Mouse (Mus musculus): ENCODE results near the gene Ahcyl2. TPM values are rescaled to one million over a fixed set of nuclear protein-coding genes. Genes with fewer than 3 reads are reported as not detected.
"Not testable (repeated sequence)": the region's sequence is repeated elsewhere in the genome, so short reads cannot be mapped to it uniquely, and the experiment has no call there.

Ahcyl2 gene
- 100 to 1,000 TPM; 204 to 226 TPM for total RNA-seq (2021)

- DNase-seq (ENCODE audit: extremely low spot score in 1 of 2, low spot score in 1 of 2): peak; percentile 74 to 84
Measured at GRCm38 (mm10) chr6:29767813-29768660, at the start of gene Ahcyl2. Gene Ahcyl2, plus strand, starts transcription at chr6:29768011.

GRCm38 (mm10) chr6:29718894-29719329 is 48.9 kb upstream of the Ahcyl2 start:
- peak; percentile 58 to 61 for DNase-seq (ENCODE audit: extremely low spot score in 1 of 2, low spot score in 1 of 2)

GRCm38 (mm10) chr6:29721890-29722289 is 45.9 kb upstream of the Ahcyl2 start:
- no peak for DNase-seq (ENCODE audit: extremely low spot score in 1 of 2, low spot score in 1 of 2)

- no peak for DNase-seq (ENCODE audit: extremely low spot score in 1 of 2, low spot score in 1 of 2)
Measured at GRCm38 (mm10) chr6:29726576-29727200, 41.1 kb upstream of the Ahcyl2 start.

- DNase-seq (ENCODE audit: extremely low spot score in 1 of 2, low spot score in 1 of 2): no peak
Measured at GRCm38 (mm10) chr6:29728035-29728434, 39.8 kb upstream of the Ahcyl2 start.

- no peak for DNase-seq (ENCODE audit: extremely low spot score in 1 of 2, low spot score in 1 of 2)
Measured at GRCm38 (mm10) chr6:29729491-29729890, 38.3 kb upstream of the Ahcyl2 start.

- peak; percentile 37 to 47 for DNase-seq (ENCODE audit: extremely low spot score in 1 of 2, low spot score in 1 of 2)
Measured at GRCm38 (mm10) chr6:29735336-29735688, 32.5 kb upstream of the Ahcyl2 start, which contains the start of gene Smo. Gene Smo, plus strand, starts transcription at chr6:29735503.

GRCm38 (mm10) chr6:29735689-29736451 is 31.9 kb upstream of the Ahcyl2 start:
- no peak for DNase-seq (ENCODE audit: extremely low spot score in 1 of 2, low spot score in 1 of 2)

- no peak for DNase-seq (ENCODE audit: extremely low spot score in 1 of 2, low spot score in 1 of 2)
Measured at GRCm38 (mm10) chr6:29736610-29737458, 31.0 kb upstream of the Ahcyl2 start.

GRCm38 (mm10) chr6:29751466-29752152 is 16.2 kb upstream of the Ahcyl2 start:
- DNase-seq (ENCODE audit: extremely low spot score in 1 of 2, low spot score in 1 of 2): no peak

- DNase-seq (ENCODE audit: extremely low spot score in 1 of 2, low spot score in 1 of 2): no peak
Measured at GRCm38 (mm10) chr6:29753336-29753735, 14.5 kb upstream of the Ahcyl2 start.

- DNase-seq (ENCODE audit: extremely low spot score in 1 of 2, low spot score in 1 of 2): no peak
Measured at GRCm38 (mm10) chr6:29756001-29756400, 11.8 kb upstream of the Ahcyl2 start.

- DNase-seq (ENCODE audit: extremely low spot score in 1 of 2, low spot score in 1 of 2): no peak
Measured at GRCm38 (mm10) chr6:29756476-29756875, 11.3 kb upstream of the Ahcyl2 start.

- DNase-seq (ENCODE audit: extremely low spot score in 1 of 2, low spot score in 1 of 2): peak; percentile 55 to 80
Measured at GRCm38 (mm10) chr6:29758417-29758816, 9.4 kb upstream of the Ahcyl2 start.

- no peak for DNase-seq (ENCODE audit: extremely low spot score in 1 of 2, low spot score in 1 of 2)
Measured at GRCm38 (mm10) chr6:29759012-29759679, 8.7 kb upstream of the Ahcyl2 start.

GRCm38 (mm10) chr6:29760397-29760796 is 7.4 kb upstream of the Ahcyl2 start:
- DNase-seq (ENCODE audit: extremely low spot score in 1 of 2, low spot score in 1 of 2): not testable (repeated sequence)

- no peak for DNase-seq (ENCODE audit: extremely low spot score in 1 of 2, low spot score in 1 of 2)
Measured at GRCm38 (mm10) chr6:29761282-29761681, 6.5 kb upstream of the Ahcyl2 start.

GRCm38 (mm10) chr6:29762524-29762923 is 5.3 kb upstream of the Ahcyl2 start:
- no peak for DNase-seq (ENCODE audit: extremely low spot score in 1 of 2, low spot score in 1 of 2)

- no peak for DNase-seq (ENCODE audit: extremely low spot score in 1 of 2, low spot score in 1 of 2)
Measured at GRCm38 (mm10) chr6:29766874-29767273, 937 bp upstream of the Ahcyl2 start.

Measured in layer of hippocampus, postnatal 25 days (tissue).